Mouse (Mus musculus): ENCODE data around the gene Resp18.
"Not testable (repeated sequence)": the region's sequence is repeated elsewhere in the genome, so short reads cannot be mapped to it uniquely, and the experiment has no call there.

Gene Resp18

DNA sequence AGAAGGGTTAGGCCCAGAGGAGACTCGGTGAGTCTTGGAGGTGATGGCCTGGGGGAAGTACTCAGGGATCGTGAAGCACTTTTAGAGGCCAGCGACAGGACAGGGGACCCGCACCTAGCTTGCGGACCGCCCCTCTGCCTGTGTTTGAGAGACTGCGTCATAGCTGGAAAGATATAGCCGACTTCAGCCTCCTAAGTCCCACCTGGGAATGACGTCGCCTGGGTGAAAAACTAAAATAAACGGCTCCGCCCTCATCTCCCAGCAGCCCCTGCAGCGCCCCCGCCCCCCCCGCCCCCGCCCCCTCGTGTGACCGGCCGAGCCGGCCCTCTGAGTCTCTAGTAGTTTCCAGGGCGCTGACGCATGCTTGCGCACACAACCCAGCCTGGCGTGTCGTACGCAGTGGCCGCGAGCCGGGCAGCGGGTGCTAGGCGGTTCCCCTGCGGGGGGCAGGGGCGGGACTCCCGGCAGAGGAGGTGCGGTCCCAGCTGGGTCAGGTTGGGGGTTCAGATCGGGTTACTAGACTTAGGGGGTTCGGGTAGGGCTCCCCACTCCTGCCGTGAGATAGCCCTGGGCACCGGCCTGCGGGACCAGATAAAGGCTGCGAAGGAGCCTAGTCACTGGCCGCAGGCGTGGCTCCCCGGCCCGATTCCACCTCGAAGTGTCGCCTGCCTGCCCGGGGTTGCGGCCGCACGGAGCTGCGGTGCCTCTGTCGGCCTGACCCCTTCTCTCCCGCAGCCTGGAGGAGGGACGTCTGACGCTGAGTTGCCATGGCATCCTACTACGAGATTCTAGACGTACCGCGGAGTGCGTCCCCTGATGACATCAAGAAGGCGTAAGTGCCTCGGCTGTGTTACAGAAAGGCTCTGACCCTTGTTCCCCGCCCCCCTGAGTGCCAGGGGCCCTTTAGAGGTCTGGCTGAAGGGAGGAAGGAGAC, 41.8 kb downstream of the Resp18 start, which contains the start of gene Dnajb2:
Gene Dnajb2 (plus strand): TSS at position 290 of the 934 bp plus-strand sequence.
- DNase-seq (ENCODE audit: low spot score) = peak; percentile 81

GRCm38 (mm10) chr1:75234606-75235005, 43.6 kb downstream of the Resp18 start:
- DNase-seq (ENCODE audit: low spot score) = no peak

DNA sequence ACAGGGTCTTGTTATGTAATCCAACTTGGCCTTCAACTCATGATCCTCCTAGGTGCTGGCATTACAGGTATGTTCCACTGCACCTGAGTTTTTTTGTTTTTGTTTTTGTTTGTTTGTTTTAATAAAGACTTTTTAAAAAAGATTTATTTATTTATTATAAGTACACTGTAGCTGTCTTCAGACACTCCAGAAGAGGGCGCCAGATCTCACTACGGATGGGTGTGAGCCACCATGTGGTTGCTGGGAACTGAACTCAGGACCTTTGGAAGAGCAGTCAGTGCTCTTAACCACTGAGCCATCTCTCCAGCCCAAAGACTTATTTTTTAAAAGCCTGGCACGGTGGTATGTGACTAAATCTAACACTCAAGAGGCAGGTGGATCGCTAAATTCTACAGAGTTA, 45.7 kb downstream of the Resp18 start:
- DNase-seq (ENCODE audit: low spot score) = not testable (repeated sequence)

DNA sequence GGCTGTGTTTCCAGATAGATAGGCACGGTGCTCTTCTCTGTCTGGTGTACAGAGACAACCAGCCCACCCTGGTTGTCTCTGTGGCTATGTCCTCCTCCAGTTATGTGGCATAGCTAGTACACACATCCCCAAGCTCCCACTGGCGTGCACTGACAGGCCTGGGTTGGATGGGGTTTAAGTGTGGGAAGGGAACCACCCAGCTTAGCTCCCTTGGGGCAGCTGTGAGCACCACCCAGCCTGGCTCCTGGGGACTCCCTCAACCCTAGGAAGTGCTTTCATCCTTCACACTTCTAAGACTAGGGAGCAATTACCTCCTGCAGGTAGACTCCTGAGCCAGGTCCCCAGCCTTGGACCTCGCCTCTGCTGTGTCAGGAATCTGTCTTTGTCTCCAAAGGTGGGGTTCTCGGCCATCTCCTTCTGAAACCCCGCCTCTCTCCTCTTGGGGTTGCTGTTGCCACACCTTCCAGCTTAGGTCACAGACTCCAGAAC, 46.5 kb downstream of the Resp18 start, which contains the start of gene A630095N17Rik:
Gene A630095N17Rik (minus strand): TSS at position 439 of the 489 bp plus-strand sequence.
- DNase-seq (ENCODE audit: low spot score) = no peak

DNA sequence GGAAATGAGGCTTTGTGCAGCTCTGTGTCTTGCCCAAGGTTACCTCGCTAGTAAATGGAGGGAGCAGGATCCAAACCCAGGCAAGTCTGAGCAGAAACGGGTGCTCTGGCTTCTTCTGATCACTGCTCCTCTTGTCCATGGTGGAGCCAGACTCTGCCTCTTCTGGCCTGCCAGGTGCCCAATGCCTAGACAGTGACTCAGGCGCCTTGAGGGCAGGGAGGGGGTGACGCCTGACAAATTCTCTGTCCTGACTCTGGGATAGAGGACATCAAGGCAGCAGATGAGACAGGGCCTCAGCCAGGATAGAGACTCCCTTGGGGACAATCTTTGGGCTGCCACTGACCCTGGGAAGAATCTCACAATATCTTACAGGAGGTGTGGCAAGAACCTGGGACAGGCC, 47.0 kb downstream of the Resp18 start:
- DNase-seq (ENCODE audit: low spot score) = no peak

GRCm38 (mm10) chr1:75230335-75230994, 47.8 kb downstream of the Resp18 start:
- no peak for DNase-seq (ENCODE audit: low spot score)

DNA sequence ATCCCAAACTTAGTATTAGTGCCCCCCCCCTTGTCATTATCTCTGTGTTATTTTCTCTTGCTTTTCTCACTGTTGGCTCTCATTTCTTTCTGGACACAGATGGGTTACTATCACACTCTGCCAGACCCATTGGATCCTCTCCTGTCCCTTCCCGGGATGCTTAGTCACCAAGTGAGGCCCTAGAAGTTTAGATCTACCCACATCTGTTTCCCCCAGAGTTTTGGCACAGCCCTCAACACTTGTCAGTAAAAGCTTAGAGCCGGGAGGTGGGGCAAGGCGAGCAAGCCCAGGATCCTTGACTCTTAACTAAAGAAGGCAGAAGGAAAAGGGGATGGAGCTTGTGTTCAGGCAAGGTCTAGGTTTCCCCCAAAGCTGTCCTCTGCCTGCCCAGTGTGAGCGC, 49.1 kb downstream of the Resp18 start:
- DNase-seq (ENCODE audit: low spot score) = no peak

DNA sequence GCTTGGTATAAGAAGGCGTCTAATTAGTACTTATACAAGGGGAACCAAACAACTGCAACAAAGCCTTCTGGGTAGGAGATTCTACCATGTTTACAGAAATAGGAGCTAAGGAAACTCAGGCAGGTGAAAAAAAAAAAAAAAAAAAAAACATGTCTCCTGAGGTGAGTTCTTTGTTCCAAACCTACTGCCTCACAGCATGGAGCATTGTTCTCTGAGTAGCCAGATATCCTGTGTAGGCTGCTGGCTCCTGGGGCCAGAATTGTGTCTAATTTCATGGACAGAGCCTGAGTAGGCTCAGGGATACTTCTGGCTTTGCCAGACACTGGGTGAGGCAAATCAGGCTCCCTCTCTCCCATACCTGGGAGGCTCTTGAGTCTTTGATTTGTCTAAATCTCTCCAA, 50.6 kb downstream of the Resp18 start:
- DNase-seq (ENCODE audit: low spot score) = no peak

DNA sequence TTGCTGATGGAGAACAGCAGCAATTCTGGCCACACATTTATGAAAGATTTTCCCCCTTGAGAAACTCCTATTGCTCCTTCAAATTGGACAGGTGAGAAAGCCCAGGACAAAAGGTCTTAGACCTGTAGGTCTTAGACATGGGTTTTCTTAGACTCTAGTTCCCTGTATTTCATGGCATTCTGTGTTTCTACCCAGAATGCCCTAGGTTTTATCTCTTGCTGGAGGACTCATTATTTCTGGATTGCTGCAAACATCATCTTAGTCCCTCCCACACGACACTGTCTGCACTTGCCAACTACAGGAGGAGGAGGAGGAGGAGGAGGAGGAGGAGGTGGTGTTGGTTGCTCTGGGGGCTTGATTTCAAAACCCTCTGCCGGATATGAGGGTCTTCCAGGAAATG, 52.1 kb downstream of the Resp18 start:
- DNase-seq (ENCODE audit: low spot score) = no peak

DNA sequence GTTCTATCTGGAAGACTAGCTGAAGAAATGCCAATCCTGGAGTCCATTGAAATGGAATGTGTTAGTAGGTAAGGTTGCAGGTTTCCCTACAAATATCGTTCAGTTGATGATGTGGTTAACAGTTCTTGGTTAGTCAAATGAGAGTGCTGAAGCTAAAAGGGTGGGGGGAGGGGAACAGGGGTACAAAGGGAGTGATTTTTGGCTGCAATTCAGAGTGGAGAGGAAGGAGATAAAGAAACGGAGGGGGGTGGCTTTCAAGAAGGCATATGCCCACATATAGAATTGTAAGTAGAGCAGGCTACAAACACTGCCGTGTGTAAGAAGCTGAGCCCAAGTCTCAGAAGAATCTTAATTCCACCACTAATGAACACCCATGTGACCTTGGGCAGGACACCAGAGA, 52.7 kb downstream of the Resp18 start:
- no peak for DNase-seq (ENCODE audit: low spot score)

GRCm38 (mm10) chr1:75223532-75223931, 54.7 kb downstream of the Resp18 start:
- DNase-seq (ENCODE audit: low spot score) = no peak

DNA sequence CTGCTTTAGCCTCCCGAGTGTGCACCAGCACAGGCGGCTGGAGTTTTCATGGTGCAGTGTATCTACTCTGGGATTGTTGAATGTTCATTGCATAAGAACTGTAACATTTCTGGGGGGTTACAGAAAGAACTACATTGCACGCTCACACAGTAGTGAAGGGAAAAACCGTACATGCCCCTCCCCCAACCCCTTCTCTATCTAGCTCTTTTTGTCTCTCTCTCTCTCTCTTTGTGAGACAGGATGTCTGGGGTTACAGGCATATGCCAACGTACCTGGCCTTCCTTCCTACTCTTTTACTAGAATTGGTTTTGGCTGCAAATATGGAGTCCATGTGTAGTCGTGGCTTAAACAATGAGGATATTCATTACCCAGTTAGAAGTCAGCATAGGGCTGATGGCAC, 55.3 kb downstream of the Resp18 start:
- no peak for DNase-seq (ENCODE audit: low spot score)
